In the genomic region with DNA sequence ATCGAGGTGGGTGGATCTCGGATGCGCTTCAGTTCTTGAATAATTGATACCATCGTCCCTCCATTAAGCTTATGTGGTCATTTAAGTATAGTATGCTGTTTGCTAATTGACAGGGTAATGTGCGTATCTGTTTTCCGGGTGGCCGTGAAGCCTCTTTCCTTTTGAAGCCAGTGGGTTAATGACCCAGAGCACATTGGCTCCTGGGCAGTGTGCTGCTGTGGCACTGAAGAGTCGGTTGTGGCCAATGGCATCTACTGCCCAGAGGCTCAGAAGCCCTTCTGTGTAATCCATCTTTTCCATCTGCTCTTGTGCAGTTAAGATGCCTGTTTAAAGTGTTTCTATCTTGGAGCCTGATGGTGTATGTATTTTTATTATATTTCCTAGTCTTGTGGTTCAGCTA, we compare ENCODE assay signal across 20 mouse cellular contexts. TPM values are rescaled to one million over a fixed set of nuclear protein-coding genes. Genes with fewer than 3 reads are reported as not detected.
A peak's percentile ranks its signal among the peaks of the same experiment; 100 is the strongest.
DNase-seq lines count a peak whose midpoint lies in the region; ATAC-seq and TF ChIP-seq lines count a peak whose summit lies in the region.
"Had no signal": no experiment of that assay in that cellular context is flagged by ENCODE, and none has a peak within 500 bp of the region (broad histone marks: within the 10 kb centered on the region; RNA-seq: fewer than 3 reads in every experiment).

No protein-coding gene starts in this region.

- peaks cover 4% of the 10 kb centered on the region; the same call in 1 of the 2 replicates for H3K27me3 ChIP-seq in kidney, embryonic 15.5 days
- no peaks in the 10 kb centered on the region for H3K27me3 ChIP-seq in lung, postnatal 0 days (replicated peaks; ENCODE audit: insufficient read depth, low read length)
- H3K27me3 ChIP-seq: embryonic facial prominence, embryonic 12.5 days; forebrain, embryonic 12.5 days had no signal

- DNase-seq in gastrocnemius, adult 2 months, result no peak
- DNase-seq in gastrocnemius, adult 18-20 months (ENCODE audit: low spot score), result no peak
- no peak for DNase-seq in kidney, postnatal 14 days
- no peak for DNase-seq in lung, postnatal 0 days (ENCODE audit: low spot score)
- no peak for DNase-seq in lung, adult 2 months
- DNase-seq: adrenal gland, postnatal 10 days; cerebellum, adult 11 months; cerebellum, adult 8-10 months; cerebellum, postnatal 14 days; embryo, embryonic 11 days; gastrocnemius, postnatal 25 days had no signal

- H3K27ac ChIP-seq in gastrocnemius, adult 2 months, result peak overlapping the region; percentile 38; the same call in 1 of the 2 replicates
- no peak overlapping the region for H3K27ac ChIP-seq in kidney, embryonic 15.5 days
- H3K27ac ChIP-seq in lung, postnatal 0 days (ENCODE audit: low read length), result no peak overlapping the region
- H3K27ac ChIP-seq: embryonic facial prominence, embryonic 12.5 days; forebrain, embryonic 12.5 days; hindbrain, embryonic 10.5 days; hindbrain, embryonic 14.5 days had no signal

- TF ChIP-seq EP300 in lung, postnatal 0 days (IDR thresholded peaks at IDR 0.05), result no peak

- no peak overlapping the region for H3K4me2 ChIP-seq in kidney, embryonic 15.5 days
- H3K4me2 ChIP-seq in lung, postnatal 0 days (replicated peaks; ENCODE audit: low read depth, low read length), result no peak overlapping the region
- H3K4me2 ChIP-seq: embryonic facial prominence, embryonic 12.5 days; forebrain, embryonic 12.5 days; heart, embryonic 12.5 days; hindbrain, embryonic 14.5 days had no signal

- H3K4me3 ChIP-seq in gastrocnemius, adult 2 months, result no peak overlapping the region
- H3K4me3 ChIP-seq in kidney, embryonic 15.5 days (replicated peaks), result no peak overlapping the region
- H3K4me3 ChIP-seq in lung, postnatal 0 days (ENCODE audit: low read depth, low read length), result no peak overlapping the region
- no peak overlapping the region for H3K4me3 ChIP-seq in lung, adult 2 months (replicated peaks; ENCODE audit: extremely low read depth, low read depth, low read length)
- H3K4me3 ChIP-seq: embryonic facial prominence, embryonic 12.5 days; forebrain, embryonic 12.5 days; heart, embryonic 12.5 days; hindbrain, embryonic 10.5 days had no signal

- intact Hi-C loops in gastrocnemius, adult 2 months (cut with DNase I), result no loop called here

- no peak overlapping the region for H3K9ac ChIP-seq in kidney, embryonic 15.5 days
- 0 out of 2 replicates have a peak overlapping the region, but pooled peaks have one; percentile 8 for H3K9ac ChIP-seq in lung, postnatal 0 days (replicated peaks; ENCODE audit: low read depth)
- H3K9ac ChIP-seq: embryonic facial prominence, embryonic 12.5 days; forebrain, embryonic 12.5 days; heart, embryonic 12.5 days; hindbrain, embryonic 14.5 days had no signal

- TF ChIP-seq CTCF in gastrocnemius, adult 2 months (IDR thresholded peaks at IDR 0.05), result no peak
- no peak for TF ChIP-seq CTCF in lung, postnatal 0 days (IDR thresholded peaks at IDR 0.05)
- TF ChIP-seq CTCF in lung, adult 2 months (IDR thresholded peaks at IDR 0.05; ENCODE audit: insufficient read depth, low read length), result no peak

- no peaks in the 10 kb centered on the region for H3K9me3 ChIP-seq in kidney, embryonic 15.5 days (replicated peaks)
- no peaks in the 10 kb centered on the region for H3K9me3 ChIP-seq in lung, postnatal 0 days (ENCODE audit: low read length)
- H3K9me3 ChIP-seq: embryonic facial prominence, embryonic 12.5 days; forebrain, embryonic 12.5 days; heart, embryonic 12.5 days; hindbrain, embryonic 10.5 days had no signal

- H3K4me1 ChIP-seq in kidney, embryonic 15.5 days, result peaks cover 14% of the 10 kb centered on the region
- no peaks in the 10 kb centered on the region; the same call in 1 of the 2 replicates for H3K4me1 ChIP-seq in lung, postnatal 0 days (ENCODE audit: insufficient read depth, low read depth, low read length)
- H3K4me1 ChIP-seq in lung, adult 2 months (ENCODE audit: control insufficient read depth, insufficient read depth, low read length), result 0 out of 2 replicates have a peak, but pooled peaks cover 10% of the 10 kb centered on the region
- H3K4me1 ChIP-seq: forebrain, embryonic 12.5 days; heart, embryonic 12.5 days had no signal

- peak; percentile 66; the same call in 1 of the 2 replicates for ATAC-seq in kidney, embryonic 15.5 days (replicated peaks; ENCODE audit: low FRiP score)
- ATAC-seq in lung, postnatal 0 days, result no peak
- ATAC-seq in monocyte, adult 5-6 weeks (replicated peaks; ENCODE audit: insufficient number of reproducible peaks, low FRiP score, low TSS enrichment, poor library complexity, severe bottlenecking), result no peak
- ATAC-seq: forebrain, embryonic 16.5 days had no signal

- 37% methylated on average over 8 of the region's 8 CpGs for WGBS in kidney, embryonic 15.5 days
- WGBS in lung, postnatal 0 days, result 88% methylated on average over 8 of the region's 8 CpGs
- WGBS in lung, adult 2 months, result 84% methylated on average over 8 of the region's 8 CpGs

- H3K36me3 ChIP-seq in kidney, embryonic 15.5 days, result no peaks in the 10 kb centered on the region
- no peaks in the 10 kb centered on the region for H3K36me3 ChIP-seq in lung, postnatal 0 days (ENCODE audit: insufficient read depth, low read length)
- H3K36me3 ChIP-seq: embryonic facial prominence, embryonic 12.5 days; forebrain, embryonic 12.5 days; heart, embryonic 12.5 days; hindbrain, embryonic 10.5 days had no signal

- TF ChIP-seq POLR2A in lung, adult 2 months (IDR thresholded peaks at IDR 0.05; ENCODE audit: borderline replicate concordance, extremely low read depth, low read depth, low read length), result no peak

RNA-seq across cellular contexts. Expression of a gene that starts 34.0 kb away (rescaled TPM):
- total RNA-seq in gastrocnemius, adult 2 months (2021), result 10 to 100 TPM; 15.0 to 17.6 TPM
- total RNA-seq in gastrocnemius, adult 18-20 months (2021), result 10 to 100 TPM; 12.7 to 14.7 TPM
- 7.1 and 8.2 TPM in 2 replicates for polyA plus RNA-seq in kidney, embryonic 15.5 days (2015; fragmentation: Nextera tagmentation; extraction: Ambion mirVana)
- 9.6 and 11.7 TPM in 2 replicates for polyA plus RNA-seq in lung, postnatal 0 days (2015; fragmentation: Nextera tagmentation; extraction: Ambion mirVana)
- 18.7 and 25.0 TPM in 2 replicates for polyA plus RNA-seq in lung, adult 2 months (2012; rRNA removed)
- 2.0 to 18.0 TPM (median 5.0 TPM) in 3 replicates for total RNA-seq in monocyte, adult 5-6 weeks (2017)
- total RNA-seq: MEL had no signal
